Mouse (Mus musculus) erythroblast, embryonic 14.5 days (primary cell): ENCODE results near the gene L3mbtl1.

Experiments
- GATA1 ChIP-seq: IDR thresholded peaks from 2 replicates; pipeline ENCODE4 v1.6.1; 2012; ENCODE audit warnings: low read length, inconsistent platforms, mixed read lengths
- TAL1 ChIP-seq: IDR thresholded peaks from 3 replicates; pipeline ENCODE4 v1.6.1; 2012; ENCODE audit warnings: low read length, inconsistent platforms, mixed read lengths

DNA sequence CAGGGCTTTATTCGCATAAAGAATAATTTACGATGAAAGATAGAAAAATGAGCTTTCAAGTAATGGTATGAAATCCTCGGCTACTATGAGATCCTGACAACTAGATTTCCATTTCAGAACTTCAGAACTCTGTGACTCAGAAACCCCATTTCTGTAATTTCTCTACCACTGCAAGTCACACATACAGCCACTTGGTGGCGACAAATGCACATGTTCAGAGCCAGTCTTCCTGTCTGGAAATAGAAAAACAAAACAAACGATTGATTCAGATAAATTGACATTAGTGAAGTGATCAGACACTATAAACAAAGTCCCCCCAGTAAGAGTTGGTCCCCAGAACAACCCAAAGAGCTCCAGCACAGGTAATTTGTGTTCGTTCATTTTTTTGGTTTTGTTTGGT is 21.1 kb upstream of the L3mbtl1 start:
- TF ChIP-seq TAL1 (no peak), GATA1 (no peak)
